Mouse (Mus musculus) cerebellum, postnatal 14 days (tissue): ENCODE measurements at regions not wholly inside any gene's neighbourhood (a gene's known extent, or its start where the extent isn't known, plus 50 kb on each side); places are given as distances from the start of the nearest gene placed in this dataset.
"Not testable (repeated sequence)": the region's sequence is repeated elsewhere in the genome, so short reads cannot be mapped to it uniquely, and the experiment has no call there.

Experiments used
- DNase-seq, 2 experiments: peaks; one replicate each; pipeline ENCODE4 v3.0.0; 2021; ENCODE audit warnings: mixed read lengths in 2 of 2

DNA sequence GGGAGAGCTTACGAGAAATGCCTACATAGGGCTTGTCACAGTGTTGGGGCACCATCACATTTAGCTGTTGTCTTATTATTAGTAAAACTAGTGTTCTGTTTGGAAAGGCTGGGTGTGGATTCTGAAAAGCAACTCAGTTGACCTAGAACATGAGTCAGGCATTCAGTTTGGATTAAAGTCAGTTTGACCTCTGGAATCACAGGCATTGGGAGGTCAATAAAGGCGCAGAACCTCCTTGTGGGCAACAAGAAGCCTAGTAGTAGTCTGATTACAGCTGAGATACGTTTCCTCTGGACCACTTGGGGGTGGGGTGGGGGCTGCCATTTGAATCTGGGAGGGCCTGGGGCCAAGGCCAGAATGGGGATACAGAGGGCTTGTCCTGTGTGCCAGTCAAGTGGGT lies 52.1 kb upstream of the Map3k1 start:
- DNase-seq = no peak

DNA sequence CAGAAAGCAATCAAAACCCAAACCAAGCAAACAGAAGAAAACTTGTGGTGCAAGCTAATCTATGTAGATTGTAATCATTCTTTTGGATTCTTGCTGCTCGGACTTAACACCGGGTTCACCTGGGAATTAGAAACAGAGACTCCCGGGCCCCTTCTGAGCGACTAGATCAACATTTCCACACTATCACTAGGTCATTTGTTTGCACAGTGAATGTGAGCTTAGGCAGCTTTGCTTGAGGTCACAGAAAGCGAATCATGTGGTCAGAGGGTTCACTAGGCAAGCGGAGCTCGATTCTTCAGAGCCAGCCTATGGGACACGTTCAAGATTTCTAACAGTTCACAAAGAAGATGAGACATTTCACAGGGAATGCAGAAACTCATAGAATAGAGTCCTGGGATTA lies 53.5 kb upstream of the Map3k1 start:
- no peak for DNase-seq

- DNase-seq = no peak
Observed at GRCm38 (mm10) chr13:111865956-111866355, 57.2 kb upstream of the Map3k1 start.

- DNase-seq = no peak
Observed at GRCm38 (mm10) chr13:111867261-111867660, 58.5 kb upstream of the Map3k1 start.

DNA sequence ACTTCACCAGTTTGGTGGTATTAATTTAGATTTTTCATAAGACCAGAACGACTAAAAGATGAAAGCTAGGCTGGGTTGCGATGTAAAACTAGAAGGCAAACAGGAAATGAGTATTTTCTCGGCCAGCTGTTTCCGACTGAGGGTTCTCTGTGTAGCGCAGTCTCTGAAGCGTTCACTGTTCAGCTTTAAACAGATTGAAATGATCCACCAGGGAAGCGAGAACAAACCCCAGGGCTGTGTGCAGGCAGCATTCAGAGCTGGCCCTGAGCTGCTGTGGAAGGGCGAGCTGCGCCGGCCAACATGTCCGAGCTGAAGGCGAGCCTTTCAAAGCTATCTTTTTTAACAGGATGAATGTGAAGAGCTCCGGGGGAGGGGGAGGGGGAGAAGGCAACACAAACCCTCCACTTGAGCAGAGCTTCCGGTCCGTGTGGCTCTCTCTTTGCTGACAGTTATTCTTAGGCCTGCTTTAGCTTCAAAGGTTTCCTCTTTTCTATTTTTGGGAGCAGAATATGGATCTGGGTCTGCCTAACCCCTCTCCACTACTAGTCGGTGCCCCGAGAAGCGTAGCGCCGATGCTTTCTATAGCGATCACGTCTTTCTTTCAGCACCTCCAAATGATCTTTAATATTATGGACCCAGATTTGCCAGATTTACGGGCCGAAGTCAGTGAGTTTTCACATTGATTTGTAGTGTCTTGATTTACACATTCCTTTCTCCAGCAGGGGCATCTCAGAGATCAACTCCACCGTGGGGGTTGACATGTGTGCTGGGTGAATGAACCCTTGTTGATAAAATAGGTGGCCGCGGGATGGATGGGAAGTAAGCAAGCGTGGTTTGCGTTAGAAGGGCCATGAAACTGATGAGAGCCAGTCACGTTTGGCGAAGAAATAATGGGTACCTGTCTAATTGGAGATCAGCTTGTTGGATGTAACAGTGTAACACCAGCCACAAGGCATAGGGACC lies 59.3 kb upstream of the Map3k1 start:
- peak in 1 of 2 experiments; percentile 31 for DNase-seq

DNA sequence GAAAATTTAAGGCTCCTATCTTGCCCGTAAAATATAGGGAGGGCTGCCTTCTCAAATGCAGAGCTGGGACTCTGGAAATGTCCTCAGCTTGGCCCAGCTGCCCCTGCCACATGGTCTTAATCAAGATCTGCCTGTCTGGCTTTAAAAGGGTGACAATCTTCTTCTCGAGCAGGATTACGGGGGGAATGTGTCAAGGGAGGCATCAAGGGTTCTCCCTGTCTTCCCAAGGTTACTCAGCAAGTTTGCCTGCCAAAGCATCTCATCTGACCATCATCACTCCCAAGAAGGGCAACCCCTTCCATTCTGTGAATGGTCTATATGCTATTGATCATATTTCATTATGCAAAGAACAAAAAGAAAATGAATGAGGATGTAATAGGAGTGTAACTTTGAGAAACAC lies 60.2 kb upstream of the Map3k1 start:
- DNase-seq = no peak

DNA sequence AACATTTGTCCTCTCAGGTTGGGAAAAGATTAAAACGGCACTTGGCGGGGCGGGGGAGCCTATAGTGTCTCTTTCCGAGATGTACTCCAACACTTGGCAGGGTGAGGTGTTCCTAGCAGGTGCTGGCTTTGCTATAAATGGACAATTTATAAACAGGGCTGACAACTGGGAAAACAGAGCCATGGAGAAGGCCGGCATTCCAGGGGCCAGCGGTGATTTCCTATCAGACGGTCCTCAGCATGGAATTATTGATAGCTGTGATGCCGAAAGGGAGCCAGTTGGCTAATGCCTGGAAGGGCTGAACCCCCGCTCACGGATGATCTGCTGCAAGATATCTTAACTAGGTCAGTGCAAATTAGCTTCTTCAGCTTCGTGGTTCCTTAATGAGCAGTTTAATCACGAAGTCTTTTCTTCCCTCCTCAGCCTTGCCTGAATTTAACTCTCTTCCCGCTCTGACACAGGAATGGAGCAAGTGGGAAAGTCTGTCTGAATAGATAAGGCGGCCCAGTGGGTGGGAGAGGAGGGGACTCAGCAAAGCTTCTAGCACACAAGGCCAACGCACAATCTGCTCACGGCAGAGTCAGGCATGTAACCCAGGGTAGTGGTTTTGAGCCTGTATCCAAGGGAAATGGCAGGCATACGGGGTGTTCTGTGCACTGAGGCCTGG lies 61.1 kb upstream of the Map3k1 start:
- peak; percentile 44 to 45 for DNase-seq

DNA sequence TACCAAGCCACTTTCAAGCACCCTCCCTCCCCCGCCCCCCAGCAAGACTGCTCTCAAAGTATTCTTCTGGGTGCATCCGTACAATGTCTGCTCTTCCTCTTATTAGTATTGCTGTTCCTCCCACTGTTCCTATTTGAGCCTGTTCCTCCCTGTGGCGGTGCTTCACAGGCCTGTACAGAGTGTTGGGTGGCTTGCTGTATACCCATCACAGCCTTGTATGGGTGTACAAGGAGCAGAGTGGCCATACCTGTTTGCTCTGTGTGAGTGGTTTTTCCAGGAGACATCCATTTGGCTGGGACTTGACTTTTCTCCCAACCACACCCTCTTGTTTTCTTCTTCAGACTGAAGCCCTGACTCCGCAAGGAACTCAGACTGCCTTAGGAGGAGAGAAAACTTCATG lies 61.7 kb upstream of the Map3k1 start:
- DNase-seq = no peak

DNA sequence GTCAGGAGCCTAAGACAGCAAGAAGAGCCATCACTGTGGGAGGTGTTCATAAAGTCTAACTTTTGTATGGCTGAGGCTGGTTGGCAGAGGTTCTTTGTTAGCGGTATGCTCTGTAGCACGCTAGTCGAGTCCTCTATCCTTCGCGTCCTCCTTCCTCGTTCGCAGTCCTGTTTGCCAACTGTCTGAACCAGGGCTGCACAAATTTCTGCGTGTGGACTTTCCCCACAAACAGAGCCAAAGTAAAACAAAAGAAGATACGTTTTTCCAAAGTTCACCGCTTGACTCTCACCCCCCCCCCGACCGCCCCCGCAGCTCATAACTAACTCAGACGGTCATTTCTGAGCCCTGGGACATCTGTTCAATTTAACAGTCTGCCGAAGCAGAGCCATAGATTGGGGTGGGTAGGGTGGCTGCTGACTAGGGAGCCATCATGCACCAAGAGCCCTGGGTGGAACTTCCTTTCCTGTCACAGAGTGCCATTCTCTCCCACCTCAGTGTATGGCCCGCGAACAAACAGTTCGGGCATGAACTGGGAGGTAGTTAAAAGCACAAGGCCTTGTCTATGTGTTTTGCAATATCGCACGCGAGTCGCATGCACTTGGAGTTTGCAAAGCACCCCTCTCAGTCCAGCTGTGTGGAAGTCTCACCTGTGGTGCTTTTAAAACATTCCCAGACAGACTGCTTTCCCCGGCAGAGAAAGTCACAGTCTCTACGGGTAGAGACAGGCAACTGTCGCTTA lies 63.0 kb upstream of the Map3k1 start:
- no peak for DNase-seq

- no peak for DNase-seq
Observed at GRCm38 (mm10) chr13:111874330-111874729, 65.5 kb upstream of the Map3k1 start.

- DNase-seq = no peak
Observed at GRCm38 (mm10) chr13:111876404-111876803, 67.6 kb upstream of the Map3k1 start.

GRCm38 (mm10) chr13:111876847-111877246 lies 68.1 kb upstream of the Map3k1 start:
- DNase-seq = no peak

- not testable (repeated sequence) for DNase-seq
Observed at GRCm38 (mm10) chr13:111883768-111884566, 75.2 kb upstream of the Map3k1 start.

DNA sequence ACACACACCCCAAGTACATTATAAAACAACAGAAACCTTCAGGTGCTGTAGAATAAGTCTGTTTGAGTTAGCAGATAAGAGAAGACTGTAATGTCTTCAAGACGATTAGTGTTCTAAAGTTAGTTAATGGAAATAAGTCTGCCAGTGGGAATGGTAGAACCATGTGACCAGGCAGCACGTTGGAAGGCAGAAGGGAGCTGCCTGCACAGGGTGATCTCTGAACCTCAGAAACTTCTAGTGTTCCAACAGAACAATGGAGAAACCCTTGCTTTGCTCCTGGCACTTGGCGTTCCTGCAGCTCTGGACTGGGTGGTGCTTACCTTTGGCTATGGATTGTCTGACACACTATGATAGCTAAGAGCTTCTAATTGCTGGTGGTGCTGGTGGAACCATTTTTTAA lies 82.0 kb upstream of the Map3k1 start:
- DNase-seq = no peak

GRCm38 (mm10) chr13:111892141-111892540 lies 83.3 kb upstream of the Map3k1 start:
- DNase-seq = no peak

GRCm38 (mm10) chr13:111893221-111893713 lies 84.5 kb upstream of the Map3k1 start:
- no peak for DNase-seq

DNA sequence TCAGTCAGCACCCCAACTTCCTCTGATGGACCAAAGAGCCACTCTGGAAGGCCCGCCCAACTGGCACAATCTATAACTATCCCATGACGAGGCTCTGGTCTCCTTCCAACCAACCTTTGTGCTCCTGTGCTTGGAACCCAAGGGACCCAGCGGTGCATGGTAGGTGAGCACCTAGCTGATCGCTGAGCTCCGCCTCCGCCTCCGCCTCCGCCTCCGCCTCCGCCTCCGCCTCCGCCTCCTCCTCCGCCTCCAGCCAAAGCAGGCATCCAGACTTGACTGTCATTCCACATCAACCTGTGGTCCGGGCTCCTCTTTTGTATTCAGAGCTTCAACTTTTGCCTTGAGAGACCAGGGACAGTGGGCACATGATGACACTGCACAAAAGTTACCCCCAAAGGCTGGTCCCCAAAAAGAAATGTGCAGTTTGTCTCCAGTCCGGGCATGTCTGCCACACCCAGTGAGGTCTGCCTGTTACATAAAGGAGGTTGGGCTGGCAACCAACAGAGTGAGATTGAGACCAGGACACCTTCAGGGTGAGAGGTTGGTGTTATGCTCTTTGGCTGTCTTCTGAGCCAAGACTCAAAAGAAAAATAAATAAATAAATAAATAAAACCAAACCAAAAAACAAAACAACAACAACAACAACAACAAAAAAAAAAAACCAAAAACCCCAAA lies 86.1 kb upstream of the Map3k1 start:
- DNase-seq = no peak

DNA sequence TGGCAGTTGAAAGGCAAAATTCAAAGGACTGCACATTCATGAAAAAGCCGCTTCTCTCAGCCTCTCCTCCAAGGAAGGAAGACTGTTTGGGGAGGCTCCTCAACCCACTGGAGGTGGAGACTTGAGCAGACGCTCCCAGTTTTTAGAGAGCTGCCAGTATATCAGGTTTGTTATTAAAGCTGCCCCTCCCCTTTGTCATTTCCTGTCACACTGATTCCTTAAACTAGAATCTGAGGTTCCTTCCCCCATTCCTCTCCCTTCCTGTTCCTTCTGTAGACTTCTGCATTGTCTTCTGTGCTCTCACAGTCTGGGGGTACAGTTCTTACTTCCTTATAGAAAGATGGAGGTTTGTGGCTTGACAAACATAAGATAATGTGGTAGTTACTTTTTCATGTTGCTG lies 87.5 kb upstream of the Map3k1 start:
- DNase-seq = no peak

DNA sequence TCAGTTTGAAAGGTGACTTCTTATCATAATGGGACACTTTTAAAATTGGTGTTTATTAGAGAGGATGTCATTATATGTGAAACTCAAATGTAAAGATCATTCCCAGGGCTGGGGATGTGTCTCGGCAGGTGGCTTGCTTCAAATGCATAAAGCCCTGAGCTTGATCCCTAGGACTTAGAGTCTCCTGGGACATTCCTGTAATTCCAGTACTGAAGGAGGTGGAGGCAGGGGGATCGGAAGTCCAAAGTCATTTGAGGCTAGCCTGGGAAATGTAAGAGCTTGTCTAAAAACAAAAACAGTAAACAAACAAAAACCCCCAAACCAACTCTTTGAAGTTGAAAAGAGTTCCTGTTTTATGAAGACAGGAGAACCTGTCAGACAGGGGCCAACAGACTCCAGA lies 94.6 kb upstream of the Map3k1 start:
- no peak for DNase-seq

DNA sequence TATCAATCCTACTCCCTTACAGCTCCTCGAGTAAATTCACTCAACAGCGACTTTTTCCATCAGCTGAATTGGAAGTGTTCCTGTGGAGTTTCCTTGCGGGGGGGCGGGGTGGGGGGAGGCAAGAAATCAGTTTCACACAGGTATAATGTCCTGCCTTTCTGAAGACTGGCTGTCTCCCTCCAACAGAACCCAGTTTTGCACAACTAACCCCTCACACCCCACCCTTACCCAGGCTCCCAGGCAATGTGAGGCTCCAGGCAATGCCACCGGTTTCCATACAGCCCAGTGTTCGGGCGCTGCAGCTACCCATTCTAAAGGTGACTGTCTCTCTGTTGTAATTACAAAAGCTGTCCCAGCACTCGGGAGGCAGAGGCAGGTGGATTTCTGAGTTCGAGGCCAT lies 95.1 kb upstream of the Map3k1 start:
- peak in 1 of 2 experiments; percentile 12 for DNase-seq

- DNase-seq = peak; percentile 74 to 80
Observed at GRCm38 (mm10) chr13:111904616-111905212, 95.9 kb upstream of the Map3k1 start.
